Mouse (Mus musculus): ENCODE data around the gene Smim27.
A peak's percentile ranks its signal among the peaks of the same experiment; 100 is the strongest.
"Not testable (repeated sequence)": the region's sequence is repeated elsewhere in the genome, so short reads cannot be mapped to it uniquely, and the experiment has no call there.

Gene Smim27

DNA sequence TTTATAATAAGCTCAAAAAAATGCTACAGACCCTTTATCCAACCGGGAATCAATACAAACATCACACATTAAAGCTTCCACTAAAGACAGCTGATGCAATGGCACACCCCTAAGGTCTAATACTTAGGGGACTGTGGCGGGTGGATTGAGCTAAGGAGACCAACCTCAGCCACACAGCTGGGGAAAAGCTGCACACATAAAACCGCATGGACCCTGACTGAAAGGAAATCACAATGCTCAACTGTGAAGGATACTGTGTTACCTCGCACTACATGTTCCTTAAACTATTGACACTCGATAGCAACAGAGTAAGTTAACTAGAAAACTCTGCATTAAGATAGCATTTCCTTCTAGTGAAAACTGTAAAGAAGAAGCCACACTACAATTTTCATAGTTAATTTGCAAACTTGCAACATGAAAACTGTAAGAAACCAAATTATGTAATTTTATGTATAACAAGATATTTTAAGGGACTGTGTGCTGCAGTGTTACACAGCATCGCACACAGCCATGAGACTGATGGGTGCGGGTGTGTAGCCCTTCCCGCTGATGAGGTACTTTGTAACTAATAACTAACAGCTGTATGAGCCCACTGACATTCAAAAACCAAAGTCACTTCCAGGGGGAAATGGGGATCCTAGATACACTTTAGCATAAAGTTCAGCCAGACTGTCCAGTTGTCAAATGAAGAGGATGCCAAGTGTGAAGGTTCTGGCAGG is 14.8 kb upstream of the Smim27 start:
- no peak for DNase-seq (ENCODE audit: low read depth, low spot score)

DNA sequence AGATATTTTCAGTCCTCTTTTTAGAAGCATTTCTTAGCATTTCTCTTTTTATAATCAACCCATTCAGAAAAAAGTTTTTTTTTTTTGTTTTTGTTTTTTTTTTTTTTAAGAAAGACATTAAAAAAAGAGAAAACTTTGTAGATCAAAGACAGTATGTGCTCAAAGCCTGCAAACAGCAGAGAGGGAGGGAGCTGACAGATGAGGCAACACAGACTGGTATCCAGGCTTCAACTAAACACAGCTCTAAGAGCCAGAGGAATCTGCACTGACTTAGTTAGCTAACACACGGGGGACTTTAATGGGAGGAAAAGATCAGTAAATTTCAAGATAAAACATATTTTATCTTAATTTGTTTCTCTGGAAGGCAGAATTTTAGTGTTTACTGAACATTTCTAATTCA is 5.1 kb upstream of the Smim27 start:
- DNase-seq (ENCODE audit: low read depth, low spot score): no peak

DNA sequence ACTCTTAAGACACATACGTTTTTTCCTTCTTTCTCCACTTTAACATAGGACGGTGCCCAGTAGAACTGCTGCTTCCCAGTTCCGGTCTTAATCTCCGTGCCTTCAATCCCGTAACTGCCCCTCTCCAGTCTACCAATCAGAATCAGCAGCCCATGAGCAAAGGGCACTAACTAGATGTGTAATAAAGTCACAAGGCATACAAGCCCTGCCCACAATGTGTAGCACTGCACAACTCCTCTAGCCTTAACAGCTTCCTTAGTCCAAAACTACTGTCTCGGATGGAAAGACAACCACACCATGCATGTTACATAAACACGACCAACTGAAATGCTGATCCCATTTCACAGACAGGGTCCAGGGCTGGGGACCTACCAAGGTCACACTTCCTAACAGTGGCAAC is 1.7 kb upstream of the Smim27 start:
- DNase-seq (ENCODE audit: low read depth, low spot score): peak; percentile 50

- DNase-seq (ENCODE audit: low read depth, low spot score): peak; percentile 94
Observed at GRCm38 (mm10) chr4:40268204-40268813, 1.1 kb upstream of the Smim27 start.

GRCm38 (mm10) chr4:40268835-40269234 is 544 bp upstream of the Smim27 start:
- peak; percentile 54 for DNase-seq (ENCODE audit: low read depth, low spot score)

DNA sequence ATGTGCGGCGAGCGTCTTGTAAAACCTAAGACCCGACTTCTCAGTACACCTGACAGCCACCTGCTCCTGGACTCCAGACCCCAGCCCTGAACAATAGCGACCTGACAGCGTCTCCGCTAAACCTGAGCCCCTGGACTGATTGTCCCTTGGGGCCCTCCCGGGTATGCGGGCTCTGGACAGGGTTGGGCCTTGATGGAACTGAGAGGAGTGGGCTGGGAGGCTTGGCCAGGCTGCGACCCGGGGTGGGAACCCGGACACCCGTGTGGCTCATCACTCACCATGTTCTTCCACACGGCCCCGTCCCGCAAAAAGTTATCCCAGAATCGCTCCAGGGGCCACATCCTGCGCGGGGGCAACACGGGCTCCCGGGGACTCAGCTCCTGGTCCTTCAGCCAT is 9.5 kb downstream of the Smim27 start:
- no peak for DNase-seq (ENCODE audit: low read depth, low spot score)

GRCm38 (mm10) chr4:40279276-40279900 is 10.0 kb downstream of the Smim27 start, which contains the start of gene Ndufb6:
Gene Ndufb6, minus strand, starts transcription at chr4:40279421.
- DNase-seq (ENCODE audit: low read depth, low spot score): peak; percentile 98

GRCm38 (mm10) chr4:40285582-40285981 is 16.2 kb downstream of the Smim27 start:
- DNase-seq (ENCODE audit: low read depth, low spot score): peak; percentile 81

- DNase-seq (ENCODE audit: low read depth, low spot score): no peak
Observed at GRCm38 (mm10) chr4:40287415-40287814, 18.0 kb downstream of the Smim27 start.

GRCm38 (mm10) chr4:40289046-40289445 is 19.7 kb downstream of the Smim27 start:
- DNase-seq (ENCODE audit: low read depth, low spot score): no peak

- not testable (repeated sequence) for DNase-seq (ENCODE audit: low read depth, low spot score)
Observed at GRCm38 (mm10) chr4:40291511-40291910, 22.1 kb downstream of the Smim27 start.

GRCm38 (mm10) chr4:40299169-40299568 is 29.8 kb downstream of the Smim27 start:
- DNase-seq (ENCODE audit: low read depth, low spot score): no peak

DNA sequence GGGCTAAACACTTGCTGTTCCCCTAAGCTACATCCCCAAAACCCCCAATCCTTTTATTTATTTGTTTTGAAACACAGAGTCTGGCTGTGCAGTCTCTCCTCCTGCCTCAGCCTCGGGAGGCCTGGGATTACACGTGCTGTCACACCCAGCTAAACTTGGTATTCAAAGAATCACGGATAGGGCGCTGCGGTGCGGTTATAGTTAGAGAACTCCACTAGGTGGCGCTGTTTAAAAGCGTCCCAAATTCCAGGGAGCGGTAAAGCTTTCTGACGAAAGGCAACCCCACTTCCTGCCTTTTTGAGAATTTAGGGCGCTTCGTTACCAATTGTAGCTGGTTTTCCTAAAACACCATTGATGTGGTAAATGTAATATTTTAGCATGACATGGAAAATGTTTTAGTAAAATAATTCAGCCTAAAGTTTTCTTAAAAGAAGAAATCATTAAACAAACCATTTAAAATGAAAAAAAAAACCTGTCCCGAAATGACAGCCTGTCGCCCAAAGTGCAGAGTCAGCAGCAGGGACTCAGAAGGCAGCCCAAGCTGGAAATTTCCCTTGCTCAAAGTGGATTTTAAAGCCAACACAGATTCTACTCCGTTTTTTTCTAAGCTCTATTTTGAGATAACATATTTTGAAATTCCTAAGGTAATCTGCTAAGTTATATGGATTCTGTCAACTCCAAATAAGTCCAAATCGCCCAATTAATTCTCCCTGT is 31.9 kb downstream of the Smim27 start:
- DNase-seq (ENCODE audit: low read depth, low spot score): peak; percentile 92

DNA sequence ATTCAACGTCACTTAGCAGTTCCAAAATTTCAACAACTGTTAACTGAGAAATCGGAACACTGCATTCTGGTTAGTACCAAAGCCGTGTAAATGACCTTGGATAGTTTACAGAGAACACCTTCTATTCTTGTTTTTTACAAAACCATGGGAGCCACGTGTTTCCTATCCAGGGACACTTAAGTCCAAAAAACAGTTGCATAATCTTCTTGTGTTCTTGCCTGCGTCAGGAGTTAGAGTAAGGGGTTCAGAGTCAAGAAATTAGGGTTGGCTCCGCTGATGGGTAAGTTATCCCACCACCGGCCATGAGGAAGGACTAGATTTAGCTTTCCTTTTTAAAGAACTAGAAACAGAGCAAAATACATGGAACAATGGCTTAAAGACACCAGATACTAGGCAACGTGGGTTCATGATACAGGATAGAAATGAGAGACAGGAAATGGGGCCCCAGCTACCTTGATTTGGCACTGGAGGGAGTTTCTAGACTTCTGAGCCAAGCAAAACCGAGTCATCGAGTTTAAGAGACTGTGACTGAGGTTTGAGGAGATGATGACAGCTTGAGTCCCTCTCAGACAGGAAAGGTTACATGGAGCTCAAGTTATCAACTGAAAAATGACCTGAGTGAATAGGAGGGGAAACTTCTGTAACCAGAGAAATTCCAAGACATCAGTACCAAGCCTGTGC is 33.2 kb downstream of the Smim27 start:
- DNase-seq (ENCODE audit: low read depth, low spot score): no peak

DNA sequence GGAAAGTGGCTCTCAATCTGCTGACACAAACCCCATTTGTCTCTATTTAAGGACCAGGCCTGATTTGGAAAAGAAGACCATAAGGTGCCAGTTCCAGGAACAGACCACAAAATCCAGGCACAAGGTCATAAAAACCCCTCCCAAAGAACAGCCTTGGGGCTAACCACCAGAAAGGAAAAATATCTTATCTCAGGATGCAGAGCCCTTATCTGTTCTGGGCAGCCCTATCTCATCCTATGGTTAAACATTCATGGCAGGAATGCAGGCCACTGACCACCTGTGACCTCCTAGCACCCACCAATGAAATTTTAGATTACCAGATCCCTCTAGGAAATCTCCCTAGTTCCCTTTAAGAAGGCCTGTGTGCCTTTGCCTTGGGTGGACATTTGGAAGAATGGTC is 40.3 kb downstream of the Smim27 start:
- DNase-seq (ENCODE audit: low read depth, low spot score): no peak

- DNase-seq (ENCODE audit: low read depth, low spot score): no peak
Observed at GRCm38 (mm10) chr4:40310796-40311383, 41.5 kb downstream of the Smim27 start.

DNA sequence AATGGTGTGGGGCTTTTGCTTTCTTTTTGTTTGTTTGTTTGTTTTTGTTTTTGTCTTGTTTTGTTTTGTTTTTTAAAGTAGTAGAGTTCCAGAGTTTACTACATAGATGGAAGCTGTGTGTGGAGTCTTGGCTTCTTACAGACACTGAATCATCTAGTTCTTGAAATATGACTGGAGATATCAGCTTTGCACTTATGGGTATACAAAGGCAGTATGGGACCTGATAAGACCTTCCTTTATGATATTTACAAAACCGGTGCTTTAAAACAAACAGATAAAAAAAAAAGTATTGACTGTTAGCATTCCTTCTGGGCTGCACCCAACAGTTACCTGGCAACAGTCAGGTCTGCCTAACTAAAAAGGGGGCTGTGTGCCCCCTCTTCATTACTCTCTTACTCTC is 42.8 kb downstream of the Smim27 start:
- DNase-seq (ENCODE audit: low read depth, low spot score): no peak

GRCm38 (mm10) chr4:40313026-40313425 is 43.6 kb downstream of the Smim27 start:
- no peak for DNase-seq (ENCODE audit: low read depth, low spot score)

GRCm38 (mm10) chr4:40317404-40317803 is 48.0 kb downstream of the Smim27 start:
- no peak for DNase-seq (ENCODE audit: low read depth, low spot score)
